Mouse (Mus musculus): ENCODE data around the gene Hoxb9. TPM values are rescaled to one million over a fixed set of nuclear protein-coding genes. Genes with fewer than 3 reads are reported as not detected.

The Hoxb9 gene
- polyA plus RNA-seq, 1 experiment from 2014 or later: not detected

DNA sequence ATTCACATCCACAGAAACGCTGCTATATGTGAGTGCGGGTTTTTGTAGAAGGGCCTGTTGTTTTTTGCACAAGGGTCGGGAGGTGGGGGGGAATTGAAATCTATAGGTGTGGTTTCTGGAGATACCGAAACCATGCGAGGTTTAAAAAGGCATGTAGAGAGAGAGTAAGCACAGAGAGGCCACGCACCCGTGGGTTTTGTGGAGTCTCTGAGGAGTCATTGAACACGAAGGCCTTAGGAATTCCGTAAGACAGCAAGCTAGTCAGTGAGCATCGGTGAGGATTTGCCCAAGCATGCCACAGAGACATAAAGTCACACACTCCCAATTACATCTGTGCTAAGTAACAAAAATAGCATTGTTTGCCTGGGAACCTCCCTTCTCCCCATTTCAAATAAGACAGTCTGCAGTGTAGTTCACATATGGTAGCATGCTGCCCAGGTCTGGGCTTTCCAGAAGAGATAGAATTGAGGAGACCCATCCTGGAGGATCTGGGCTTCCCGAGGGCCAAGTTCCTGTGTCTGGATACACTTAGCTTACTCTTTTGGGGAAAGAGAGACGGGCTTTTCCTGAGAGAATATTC, 18.6 kb upstream of the Hoxb9 start:
- no peak overlapping the region for H3K4me2 ChIP-seq (ENCODE audit: low read length)

DNA sequence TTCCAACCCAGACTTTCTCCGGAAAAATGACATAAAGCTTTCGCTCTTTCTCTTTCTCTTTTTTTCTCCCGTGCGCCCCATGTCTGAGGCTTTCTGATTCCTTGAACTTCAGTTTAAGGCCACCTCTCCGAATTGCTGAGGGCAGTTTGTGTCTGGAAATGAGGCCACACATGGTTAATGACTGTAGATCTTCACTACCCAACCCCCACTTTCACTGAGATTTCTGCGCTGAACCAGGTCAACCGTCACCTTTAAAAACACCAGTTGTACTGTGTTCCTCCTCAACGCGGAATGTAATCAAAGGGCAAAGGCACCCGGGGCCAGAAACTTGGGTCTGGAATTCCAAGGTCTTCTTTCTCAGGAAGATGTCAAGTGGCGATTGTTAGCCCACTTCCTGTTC, 17.0 kb upstream of the Hoxb9 start:
- ATAC-seq (ENCODE audit: insufficient number of reproducible peaks, insufficient read depth, low FRiP score, low read depth): no peak
- H3K27me3 ChIP-seq (ENCODE audit: control insufficient read depth, insufficient read depth, low read length): peaks cover 97% of the 10 kb centered on the region
- H3K27ac ChIP-seq (replicated peaks in 1 of 2; ENCODE audit: control insufficient read depth in 1 of 2, insufficient read depth in 1 of 2, low read depth in 2 of 2, low read length in 2 of 2): no peak overlapping the region
- no peak overlapping the region for H3K9ac ChIP-seq (ENCODE audit: low read length)
- no peaks in the 10 kb centered on the region; a peak in 1 of 4 replicates for H3K4me1 ChIP-seq (ENCODE audit: control insufficient read depth in 2 of 2, insufficient read depth in 2 of 2, low read length in 2 of 2)
- H3K4me2 ChIP-seq (ENCODE audit: low read length): no peak overlapping the region
- no peaks in the 10 kb centered on the region for H3K9me3 ChIP-seq (ENCODE audit: control insufficient read depth, low read length)
- no peaks in the 10 kb centered on the region for H3K36me3 ChIP-seq (ENCODE audit: control insufficient read depth, insufficient read depth, low read length)
- H3K4me3 ChIP-seq (ENCODE audit: control insufficient read depth in 1 of 2, insufficient read depth in 1 of 2, low read depth in 1 of 2, low read length in 2 of 2): no peak overlapping the region
- WGBS: under 1% methylated on average over 11 of the region's 11 CpGs

More for the DNA sequence above, 18.6 kb upstream of the Hoxb9 start:
- no peak overlapping the region for H3K27ac ChIP-seq (replicated peaks in 1 of 2; ENCODE audit: control insufficient read depth in 1 of 2, insufficient read depth in 1 of 2, low read depth in 2 of 2, low read length in 2 of 2)
- no peaks in the 10 kb centered on the region for H3K9me3 ChIP-seq (ENCODE audit: control insufficient read depth, low read length)
- no peak overlapping the region for H3K9ac ChIP-seq (ENCODE audit: low read length)
- H3K36me3 ChIP-seq (ENCODE audit: control insufficient read depth, insufficient read depth, low read length): no peaks in the 10 kb centered on the region
- peaks cover 88% of the 10 kb centered on the region for H3K27me3 ChIP-seq (ENCODE audit: control insufficient read depth, insufficient read depth, low read length)
- H3K4me1 ChIP-seq (ENCODE audit: control insufficient read depth in 2 of 2, insufficient read depth in 2 of 2, low read length in 2 of 2): no peaks in the 10 kb centered on the region; a peak in 1 of 4 replicates
- H3K4me3 ChIP-seq (ENCODE audit: control insufficient read depth in 1 of 2, insufficient read depth in 1 of 2, low read depth in 1 of 2, low read length in 2 of 2): no peak overlapping the region
- WGBS: 4% methylated on average over 12 of the region's 12 CpGs
- no peak for ATAC-seq (ENCODE audit: insufficient number of reproducible peaks, insufficient read depth, low FRiP score, low read depth)

DNA sequence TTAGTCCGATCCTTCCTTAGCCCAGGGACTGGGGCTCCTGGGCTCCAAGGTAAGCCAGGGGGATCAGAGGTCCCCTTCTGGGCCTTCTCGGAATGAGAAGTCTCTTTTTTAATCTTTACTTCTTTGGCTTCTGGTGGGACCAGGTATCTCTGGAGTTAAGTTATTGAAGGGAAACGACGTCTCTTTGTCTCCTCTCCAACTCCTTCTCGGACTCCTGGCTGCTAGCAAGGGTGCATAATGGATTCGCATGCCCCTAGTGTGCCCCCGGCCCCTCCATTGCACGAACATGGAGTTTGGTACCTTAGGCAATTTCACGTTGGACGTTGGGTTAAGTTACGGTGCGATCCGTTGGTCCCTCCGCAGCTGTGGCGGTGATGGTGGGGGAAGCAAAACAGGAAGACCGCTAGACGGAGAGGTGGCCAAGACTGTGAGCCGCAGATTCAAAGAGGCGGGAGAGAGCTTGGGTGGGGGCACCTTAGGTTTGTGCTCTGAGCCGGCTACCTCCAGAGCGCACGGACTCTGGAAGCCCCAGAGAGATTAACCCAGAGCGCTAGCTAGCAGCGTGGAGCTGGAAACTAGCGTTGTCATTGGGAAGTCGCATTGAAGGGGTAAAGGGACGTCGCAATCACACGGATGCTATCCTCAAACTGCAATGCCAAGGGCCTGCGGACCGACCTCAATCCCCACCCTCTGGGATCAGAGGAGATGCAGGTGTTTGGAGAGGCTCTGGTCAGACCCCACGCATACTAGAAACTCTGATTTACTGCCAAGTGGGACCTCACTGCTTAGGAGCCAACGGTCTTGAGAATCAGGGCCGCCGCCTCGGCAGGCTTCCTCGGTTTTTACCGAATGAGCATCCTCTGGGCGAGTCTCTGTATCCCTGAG, 15.9 kb upstream of the Hoxb9 start:
- H3K36me3 ChIP-seq (ENCODE audit: control insufficient read depth, insufficient read depth, low read length): no peaks in the 10 kb centered on the region
- H3K4me2 ChIP-seq (ENCODE audit: low read length): no peak overlapping the region
- no peaks in the 10 kb centered on the region for H3K9me3 ChIP-seq (ENCODE audit: control insufficient read depth, low read length)
- no peak overlapping the region for H3K4me3 ChIP-seq (ENCODE audit: control insufficient read depth in 1 of 2, insufficient read depth in 1 of 2, low read depth in 1 of 2, low read length in 2 of 2)
- H3K9ac ChIP-seq (ENCODE audit: low read length): no peak overlapping the region
- no peaks in the 10 kb centered on the region; a peak in 1 of 4 replicates for H3K4me1 ChIP-seq (ENCODE audit: control insufficient read depth in 2 of 2, insufficient read depth in 2 of 2, low read length in 2 of 2)
- H3K27me3 ChIP-seq (ENCODE audit: control insufficient read depth, insufficient read depth, low read length): peaks cover 97% of the 10 kb centered on the region
- no peak overlapping the region for H3K27ac ChIP-seq (replicated peaks in 1 of 2; ENCODE audit: control insufficient read depth in 1 of 2, insufficient read depth in 1 of 2, low read depth in 2 of 2, low read length in 2 of 2)
- WGBS: 2% methylated on average over 39 of the region's 39 CpGs
- ATAC-seq (ENCODE audit: insufficient number of reproducible peaks, insufficient read depth, low FRiP score, low read depth): no peak

DNA sequence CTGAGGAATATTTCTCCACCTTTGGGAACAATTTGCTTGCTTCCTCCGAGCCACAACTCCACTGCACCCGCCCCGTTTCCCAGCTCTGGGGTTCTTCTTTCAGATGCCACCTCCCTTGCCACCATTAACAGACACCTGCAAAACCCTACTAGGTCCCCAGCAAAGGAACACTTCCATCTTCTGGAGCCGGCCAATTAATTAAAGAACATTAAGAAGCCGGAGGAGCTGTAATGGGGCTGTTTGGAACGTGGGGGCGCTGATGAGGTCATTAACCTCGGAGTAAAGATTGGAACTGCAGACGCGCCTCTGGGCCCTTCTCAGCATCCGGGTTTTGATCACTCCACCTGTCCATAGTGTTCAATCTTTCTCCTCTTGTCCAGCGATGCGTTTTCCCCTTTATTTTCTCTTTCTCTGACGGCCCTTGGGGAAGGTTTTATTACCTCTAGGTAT, 15.2 kb upstream of the Hoxb9 start:
- Histone ChIP-seq H3K4me3 (ENCODE audit: control insufficient read depth in 1 of 2, insufficient read depth in 1 of 2, low read depth in 1 of 2, low read length in 2 of 2) (no peak overlapping the region), H3K4me1 (ENCODE audit: control insufficient read depth in 2 of 2, insufficient read depth in 2 of 2, low read length in 2 of 2) (no peaks in the 10 kb centered on the region; a peak in 1 of 4 replicates), H3K4me2 (ENCODE audit: low read length) (no peak overlapping the region), H3K36me3 (ENCODE audit: control insufficient read depth, insufficient read depth, low read length) (no peaks in the 10 kb centered on the region), H3K9me3 (ENCODE audit: control insufficient read depth, low read length) (no peaks in the 10 kb centered on the region), H3K9ac (ENCODE audit: low read length) (no peak overlapping the region), H3K27ac (replicated peaks in 1 of 2; ENCODE audit: control insufficient read depth in 1 of 2, insufficient read depth in 1 of 2, low read depth in 2 of 2, low read length in 2 of 2) (no peak overlapping the region), H3K27me3 (ENCODE audit: control insufficient read depth, insufficient read depth, low read length) (peaks cover 97% of the 10 kb centered on the region)
- WGBS: 5% methylated on average over 14 of the region's 14 CpGs
- no peak for ATAC-seq (ENCODE audit: insufficient number of reproducible peaks, insufficient read depth, low FRiP score, low read depth)

DNA sequence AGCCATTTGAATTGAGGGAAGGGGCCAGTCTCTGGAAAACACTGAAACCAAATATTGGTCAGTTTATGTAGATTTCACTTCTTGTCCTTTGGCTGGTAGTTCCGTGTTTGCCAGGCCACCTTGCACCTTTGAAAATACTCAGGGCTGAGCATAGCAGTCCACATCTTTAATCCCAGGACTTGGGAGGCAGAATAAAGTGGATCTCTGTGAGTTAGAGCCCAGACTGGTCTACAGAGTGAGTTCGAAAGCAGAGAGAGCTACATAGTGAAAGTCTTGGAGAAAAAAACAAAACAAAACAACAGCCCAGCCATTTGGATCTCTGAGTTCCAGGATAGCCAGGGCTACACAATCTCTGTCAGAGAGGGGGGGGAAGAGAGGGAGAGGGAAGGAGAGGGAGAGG, 14.1 kb upstream of the Hoxb9 start:
- 30% methylated on average over 2 of the region's 2 CpGs for WGBS
- Histone ChIP-seq H3K27ac (replicated peaks in 1 of 2; ENCODE audit: control insufficient read depth in 1 of 2, insufficient read depth in 1 of 2, low read depth in 2 of 2, low read length in 2 of 2) (no peak overlapping the region), H3K27me3 (ENCODE audit: control insufficient read depth, insufficient read depth, low read length) (peaks cover 98% of the 10 kb centered on the region), H3K4me2 (ENCODE audit: low read length) (no peak overlapping the region), H3K36me3 (ENCODE audit: control insufficient read depth, insufficient read depth, low read length) (no peaks in the 10 kb centered on the region), H3K9me3 (ENCODE audit: control insufficient read depth, low read length) (no peaks in the 10 kb centered on the region), H3K4me1 (ENCODE audit: control insufficient read depth in 2 of 2, insufficient read depth in 2 of 2, low read length in 2 of 2) (no peaks in the 10 kb centered on the region), H3K9ac (ENCODE audit: low read length) (no peak overlapping the region), H3K4me3 (ENCODE audit: control insufficient read depth in 1 of 2, insufficient read depth in 1 of 2, low read depth in 1 of 2, low read length in 2 of 2) (no peak overlapping the region)
- ATAC-seq (ENCODE audit: insufficient number of reproducible peaks, insufficient read depth, low FRiP score, low read depth): no peak

DNA sequence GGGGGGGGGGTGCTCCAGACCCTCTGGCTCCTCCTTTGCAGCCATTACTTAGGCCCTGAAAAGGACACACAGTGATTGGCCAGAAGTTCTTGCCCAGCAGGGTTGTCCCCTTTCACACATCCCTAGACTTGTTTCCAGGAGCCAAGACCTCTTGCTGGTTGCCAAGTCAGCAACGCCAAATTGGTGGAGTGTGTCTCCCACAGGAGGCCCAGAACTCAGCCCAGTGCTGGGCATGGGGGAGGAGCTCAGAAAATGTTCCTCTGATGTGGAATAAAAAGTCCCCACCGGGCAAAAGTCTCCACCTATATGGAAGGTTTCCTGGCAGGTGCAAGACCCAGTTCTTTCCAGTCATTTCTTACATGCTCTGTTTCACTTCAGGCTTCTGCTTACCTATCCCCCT, 12.2 kb upstream of the Hoxb9 start:
- no peak overlapping the region for H3K27ac ChIP-seq (replicated peaks in 1 of 2; ENCODE audit: control insufficient read depth in 1 of 2, insufficient read depth in 1 of 2, low read depth in 2 of 2, low read length in 2 of 2)
- H3K9me3 ChIP-seq (ENCODE audit: control insufficient read depth, low read length): no peaks in the 10 kb centered on the region
- H3K9ac ChIP-seq (ENCODE audit: low read length): no peak overlapping the region
- peaks cover 98% of the 10 kb centered on the region for H3K27me3 ChIP-seq (ENCODE audit: control insufficient read depth, insufficient read depth, low read length)
- no peaks in the 10 kb centered on the region for H3K4me1 ChIP-seq (ENCODE audit: control insufficient read depth in 2 of 2, insufficient read depth in 2 of 2, low read length in 2 of 2)
- no peak overlapping the region for H3K4me2 ChIP-seq (ENCODE audit: low read length)
- no peak for ATAC-seq (ENCODE audit: insufficient number of reproducible peaks, insufficient read depth, low FRiP score, low read depth)
- H3K4me3 ChIP-seq (ENCODE audit: control insufficient read depth in 1 of 2, insufficient read depth in 1 of 2, low read depth in 1 of 2, low read length in 2 of 2): no peak overlapping the region
- WGBS: 0% methylated on average over 2 of the region's 2 CpGs
- H3K36me3 ChIP-seq (ENCODE audit: control insufficient read depth, insufficient read depth, low read length): no peaks in the 10 kb centered on the region

DNA sequence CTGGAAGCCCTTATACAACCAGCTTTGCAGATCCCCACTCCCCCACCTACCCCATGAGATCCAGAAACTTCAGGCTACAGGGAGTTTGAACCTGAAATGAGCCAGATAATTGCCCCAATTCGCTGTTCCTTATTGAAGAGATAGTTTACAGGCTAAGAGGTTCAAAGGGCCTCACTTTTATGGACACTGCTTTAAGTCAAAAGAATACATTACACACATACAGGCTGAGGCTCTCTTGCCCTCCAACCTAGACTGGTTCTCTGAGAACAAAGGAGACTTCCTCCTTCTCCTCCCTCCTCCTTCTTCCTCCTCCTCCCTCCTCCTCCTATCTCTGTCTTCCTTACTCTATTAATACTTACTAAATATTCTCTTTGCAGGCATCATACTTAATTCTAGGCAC, 11.7 kb upstream of the Hoxb9 start:
- Histone ChIP-seq H3K27me3 (ENCODE audit: control insufficient read depth, insufficient read depth, low read length) (peaks cover 98% of the 10 kb centered on the region), H3K4me1 (ENCODE audit: control insufficient read depth in 2 of 2, insufficient read depth in 2 of 2, low read length in 2 of 2) (no peaks in the 10 kb centered on the region), H3K9me3 (ENCODE audit: control insufficient read depth, low read length) (no peaks in the 10 kb centered on the region), H3K4me2 (ENCODE audit: low read length) (no peak overlapping the region), H3K9ac (ENCODE audit: low read length) (no peak overlapping the region), H3K4me3 (ENCODE audit: control insufficient read depth in 1 of 2, insufficient read depth in 1 of 2, low read depth in 1 of 2, low read length in 2 of 2) (no peak overlapping the region), H3K36me3 (ENCODE audit: control insufficient read depth, insufficient read depth, low read length) (no peaks in the 10 kb centered on the region), H3K27ac (replicated peaks in 1 of 2; ENCODE audit: control insufficient read depth in 1 of 2, insufficient read depth in 1 of 2, low read depth in 2 of 2, low read length in 2 of 2) (no peak overlapping the region)
- 4% methylated on average over 1 of the region's 1 CpGs for WGBS
- ATAC-seq (ENCODE audit: insufficient number of reproducible peaks, insufficient read depth, low FRiP score, low read depth): no peak

Measured in heart, embryonic 14.5 days (tissue).